Mouse (Mus musculus): ENCODE measurements around the gene Pakap.

The Pakap gene

GRCm38 (mm10) chr4:57574646-57575045, 6.7 kb downstream of the Pakap start:
- DNase-seq: no peak

GRCm38 (mm10) chr4:57575686-57576085, 7.7 kb downstream of the Pakap start:
- no peak for DNase-seq

- DNase-seq: no peak
Observed at GRCm38 (mm10) chr4:57576095-57576494, 8.1 kb downstream of the Pakap start.

GRCm38 (mm10) chr4:57579683-57580082, 11.7 kb downstream of the Pakap start:
- no peak for DNase-seq

GRCm38 (mm10) chr4:57585281-57585800, 17.4 kb downstream of the Pakap start:
- DNase-seq: no peak

- no peak for DNase-seq
Observed at GRCm38 (mm10) chr4:57586933-57587658, 19.1 kb downstream of the Pakap start.

GRCm38 (mm10) chr4:57588356-57588755, 20.4 kb downstream of the Pakap start:
- DNase-seq: no peak

GRCm38 (mm10) chr4:57592751-57593150, 24.8 kb downstream of the Pakap start:
- no peak for DNase-seq

GRCm38 (mm10) chr4:57599946-57600345, 32.0 kb downstream of the Pakap start:
- DNase-seq: no peak

- no peak for DNase-seq
Observed at GRCm38 (mm10) chr4:57600685-57601457, 32.9 kb downstream of the Pakap start.

GRCm38 (mm10) chr4:57601458-57601835, 33.5 kb downstream of the Pakap start:
- no peak for DNase-seq

- DNase-seq: no peak
Observed at GRCm38 (mm10) chr4:57601903-57602617, 34.1 kb downstream of the Pakap start.

GRCm38 (mm10) chr4:57606258-57606657, 38.3 kb downstream of the Pakap start:
- peak; percentile 16 for DNase-seq

GRCm38 (mm10) chr4:57607247-57607942, 39.4 kb downstream of the Pakap start:
- DNase-seq: peak; percentile 84

- no peak for DNase-seq
Observed at GRCm38 (mm10) chr4:57611303-57612077, 43.5 kb downstream of the Pakap start.

GRCm38 (mm10) chr4:57612716-57613115, 44.7 kb downstream of the Pakap start:
- DNase-seq: no peak

GRCm38 (mm10) chr4:57614686-57615085, 46.7 kb downstream of the Pakap start:
- DNase-seq: no peak

- DNase-seq: no peak
Observed at GRCm38 (mm10) chr4:57618743-57619142, 50.8 kb downstream of the Pakap start.

- peak; percentile 45 for DNase-seq
Observed at GRCm38 (mm10) chr4:57622816-57623215, 54.8 kb downstream of the Pakap start.

- no peak for DNase-seq
Observed at GRCm38 (mm10) chr4:57624819-57625218, 56.8 kb downstream of the Pakap start.

GRCm38 (mm10) chr4:57625306-57625705, 57.3 kb downstream of the Pakap start:
- no peak for DNase-seq

- no peak for DNase-seq
Observed at GRCm38 (mm10) chr4:57625756-57626155, 57.8 kb downstream of the Pakap start.
